Mouse (Mus musculus) liver, postnatal 0 days (tissue): ENCODE measurements around the gene Wnt7b.

ENCODE experiments used
- CTCF ChIP-seq: sonication (generic); IDR thresholded peaks from 2 replicates; pipeline ENCODE4 v1.5.1; 2016; ENCODE audit warnings: antibody characterized with exemption, low read depth
- EP300 ChIP-seq: IDR thresholded peaks from 2 replicates; pipeline ENCODE4 v1.6.1; 2016; ENCODE audit warnings: antibody characterized with exemption, low read depth, mild to moderate bottlenecking

DNA sequence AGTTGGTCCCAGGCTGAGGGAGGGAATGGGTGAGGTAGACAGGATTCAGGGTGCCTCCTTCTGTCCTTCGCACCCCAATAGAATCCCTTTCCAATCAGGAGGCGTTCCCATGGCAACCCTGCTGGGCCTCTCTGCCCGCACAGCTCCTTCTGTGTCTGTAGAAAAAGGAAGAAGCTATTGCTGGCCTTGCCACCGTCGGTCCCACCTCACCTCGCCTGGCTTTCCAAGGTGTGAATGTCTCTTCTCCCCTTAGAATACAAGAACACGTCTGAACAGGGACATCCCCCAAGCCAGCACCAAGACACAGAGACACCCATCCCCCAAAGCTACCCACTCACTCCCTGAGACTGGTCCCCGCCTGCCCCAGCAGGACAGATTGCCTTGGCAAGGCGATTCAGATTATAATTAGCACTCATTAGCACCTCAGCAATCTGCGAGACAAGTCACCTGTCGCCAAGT is 88.1 kb downstream of the Wnt7b start:
- no peak for TF ChIP-seq CTCF
- TF ChIP-seq EP300, result no peak
